Mouse (Mus musculus): Measurements from ENCODE around the gene 1700003F12Rik.

1700003F12Rik gene

DNA sequence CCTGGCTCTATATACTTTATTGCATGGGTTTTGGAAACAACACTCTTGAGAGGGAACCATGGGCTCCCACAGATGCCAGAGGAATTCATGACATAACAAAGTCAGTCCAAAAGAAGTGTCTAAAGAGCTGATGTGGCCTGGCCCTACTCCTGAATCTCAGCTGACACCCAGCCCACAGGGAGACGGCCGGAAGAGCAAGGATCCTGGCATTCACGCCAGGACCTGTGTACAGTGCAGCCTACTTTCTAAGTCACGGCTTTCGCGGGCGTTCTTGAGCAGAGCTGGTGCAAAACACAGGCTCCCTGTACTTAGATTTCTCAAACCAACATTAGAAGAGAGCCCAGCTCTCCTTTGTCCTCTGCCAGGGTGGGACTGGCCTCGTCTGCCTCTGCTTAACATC, 33.7 kb downstream of the 1700003F12Rik start:
- no peak for DNase-seq

DNA sequence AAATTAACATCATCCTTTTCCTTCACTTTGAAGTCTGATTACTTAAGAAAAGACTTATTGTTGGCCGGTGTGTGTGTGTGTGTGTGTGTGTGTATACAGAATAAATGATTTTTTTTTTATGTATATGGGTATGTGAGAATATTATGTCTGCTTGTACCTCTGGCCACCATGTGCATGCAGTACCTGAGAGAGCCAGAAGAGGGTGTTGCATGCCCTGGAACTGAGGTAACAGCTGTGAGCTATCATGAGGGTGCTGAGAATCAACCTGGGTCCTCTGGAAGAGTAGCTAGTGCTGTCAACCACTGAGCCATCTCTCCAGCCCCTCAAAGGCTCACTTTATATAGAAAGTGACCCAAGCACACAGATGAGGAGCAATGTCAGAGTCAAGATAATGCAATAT, 34.5 kb downstream of the 1700003F12Rik start:
- DNase-seq, result no peak

DNA sequence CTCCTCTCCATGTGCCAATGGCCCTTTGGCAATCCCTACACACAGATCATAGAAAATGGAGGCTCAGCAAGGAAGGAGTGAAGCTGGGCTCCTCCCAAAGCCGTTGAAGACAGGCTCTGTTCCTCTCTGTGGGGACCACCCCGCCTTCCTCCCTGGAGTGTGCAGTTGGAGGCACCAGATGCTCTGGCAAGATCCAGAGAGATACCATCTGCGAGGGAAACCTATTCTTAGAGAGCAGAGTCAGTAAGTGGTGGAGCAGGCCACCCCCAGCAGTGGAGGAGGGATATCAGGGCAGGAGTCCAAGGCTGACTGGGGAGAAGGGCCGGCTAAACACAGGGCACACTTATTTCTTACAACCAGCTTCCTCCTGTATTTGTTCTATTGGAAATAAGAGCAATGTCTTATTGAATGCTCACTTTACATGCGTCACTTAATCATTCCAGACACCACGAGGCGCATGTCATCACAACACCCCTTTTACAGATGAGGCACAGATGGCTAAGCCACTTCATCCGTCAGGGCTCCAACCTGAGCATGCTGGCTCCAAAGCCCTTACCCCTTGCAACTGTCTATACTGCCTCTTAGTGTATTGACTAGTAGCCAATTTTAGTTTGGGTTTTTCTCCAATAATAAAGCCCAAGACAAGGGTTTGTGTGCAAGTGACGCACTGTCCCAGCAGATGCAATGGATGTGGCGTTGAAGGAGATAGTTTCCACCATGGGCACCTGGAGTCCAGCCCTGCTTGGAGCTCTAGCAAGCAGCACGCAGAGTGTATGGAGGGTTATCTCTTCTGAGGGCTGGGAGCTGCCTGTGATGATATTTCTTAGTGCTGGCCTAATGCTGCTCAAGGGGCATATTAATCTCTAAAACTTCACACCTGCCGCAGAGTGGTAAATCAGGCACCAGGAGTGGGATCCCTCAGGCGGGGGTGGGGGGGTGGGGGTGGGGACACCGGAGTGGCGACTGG, 37.3 kb downstream of the 1700003F12Rik start:
- DNase-seq, result peak; percentile 77

DNA sequence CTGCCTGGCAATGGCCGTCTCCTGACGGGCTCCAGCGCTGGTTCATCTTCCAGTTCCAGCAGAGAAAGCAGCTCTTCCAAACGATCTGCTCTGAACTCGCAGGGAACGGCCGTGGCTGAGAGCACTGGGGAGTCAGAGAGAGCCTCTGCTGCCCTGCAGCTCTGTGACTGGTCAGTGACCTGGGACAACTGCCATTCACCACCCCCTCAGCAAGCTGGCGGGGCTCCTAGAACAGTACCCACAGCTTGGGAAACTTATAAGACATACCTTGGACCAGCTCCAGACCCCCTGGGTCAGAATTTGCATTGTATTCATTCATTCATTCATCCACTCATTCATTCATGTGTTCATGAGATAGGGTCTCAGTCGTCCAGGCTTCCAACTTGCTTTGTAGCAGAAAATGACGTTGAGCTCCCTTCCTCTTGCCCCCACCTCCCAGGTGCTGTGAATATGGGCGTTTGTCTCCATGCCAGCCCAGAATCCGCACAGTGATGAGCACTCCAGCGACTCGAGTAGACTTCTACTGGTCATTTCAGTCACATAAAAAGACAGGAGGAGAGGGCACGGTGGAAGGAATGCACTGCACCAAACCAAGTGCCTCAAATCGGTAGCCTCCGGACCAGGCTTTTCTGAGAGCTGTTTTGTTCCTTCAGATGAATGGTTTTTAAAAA, 38.2 kb downstream of the 1700003F12Rik start:
- DNase-seq, result peak; percentile 38

DNA sequence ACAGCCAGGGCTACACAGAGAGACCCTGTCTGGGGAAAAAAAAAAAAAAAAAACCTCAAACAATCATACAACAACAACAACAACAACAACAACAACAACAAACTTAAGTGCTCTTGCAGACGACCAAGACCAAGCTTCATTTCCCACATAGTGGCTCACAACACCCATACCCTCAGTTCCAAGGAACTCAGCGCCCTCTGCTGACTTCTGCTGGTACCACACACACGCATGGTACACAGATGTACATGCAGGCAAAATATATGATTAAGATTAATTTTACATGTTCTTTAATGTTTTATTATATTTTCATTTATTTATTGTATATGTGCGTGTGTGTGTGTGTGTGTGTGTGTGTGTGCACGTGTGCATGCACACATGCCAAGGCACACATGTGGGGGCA, 39.5 kb downstream of the 1700003F12Rik start:
- DNase-seq, result no peak

DNA sequence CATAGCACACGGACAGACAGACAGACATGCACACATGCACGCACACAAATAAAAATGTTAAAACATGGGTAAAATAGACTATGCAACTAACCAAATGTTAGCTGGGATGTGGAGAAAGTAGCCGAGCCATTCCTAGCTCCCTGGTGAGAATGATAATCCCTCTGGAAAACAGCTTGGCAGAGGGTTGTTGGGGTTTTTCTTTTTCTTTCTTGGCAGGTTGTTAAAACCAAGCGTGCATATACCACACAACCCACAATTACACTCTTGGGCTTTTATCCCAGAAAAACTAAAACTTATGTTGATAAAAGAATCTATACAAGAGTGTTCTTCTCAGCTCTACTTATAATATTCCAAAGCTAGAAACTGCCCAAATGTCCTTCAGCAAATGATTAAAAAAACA, 42.2 kb downstream of the 1700003F12Rik start:
- DNase-seq, result no peak

DNA sequence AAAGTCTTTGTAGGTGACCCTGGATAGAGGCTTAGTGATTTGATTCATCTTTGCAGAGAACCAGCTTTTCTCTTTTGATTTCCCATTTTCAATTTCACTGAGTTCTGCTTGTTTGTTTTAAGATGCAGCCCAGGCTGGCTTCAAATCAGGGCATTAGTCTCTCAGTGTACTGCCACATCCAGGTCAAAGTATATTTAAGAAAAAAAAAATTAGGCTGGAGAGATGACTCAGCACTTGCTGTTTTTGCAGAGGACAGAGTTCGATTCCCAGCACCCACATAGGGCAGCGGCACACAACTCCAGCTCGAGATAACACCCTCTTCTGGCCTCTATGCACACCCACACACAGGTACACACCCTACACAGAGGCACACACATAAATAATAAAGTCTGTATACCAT, 44.4 kb downstream of the 1700003F12Rik start:
- DNase-seq, result no peak

DNA sequence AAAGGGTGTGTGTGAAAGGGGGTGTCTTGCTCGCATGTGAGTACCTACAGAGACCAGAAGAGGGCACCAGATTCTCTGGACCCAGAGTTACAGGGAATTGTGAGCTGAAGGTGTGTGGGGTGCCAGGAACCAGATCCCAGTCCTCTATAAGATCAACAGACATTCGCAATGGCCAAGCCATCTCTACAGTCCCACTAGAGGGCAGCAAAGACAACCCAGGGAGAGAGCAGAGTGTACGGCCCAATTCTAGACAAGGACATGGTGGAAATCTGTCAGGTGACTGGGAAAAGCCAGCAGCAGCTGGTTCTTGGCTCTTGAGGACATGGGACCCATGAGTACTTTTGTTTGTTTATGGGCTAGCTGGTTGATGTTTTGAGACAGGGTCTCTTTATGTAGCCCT, 46.1 kb downstream of the 1700003F12Rik start:
- peak; percentile 23 for DNase-seq

DNA sequence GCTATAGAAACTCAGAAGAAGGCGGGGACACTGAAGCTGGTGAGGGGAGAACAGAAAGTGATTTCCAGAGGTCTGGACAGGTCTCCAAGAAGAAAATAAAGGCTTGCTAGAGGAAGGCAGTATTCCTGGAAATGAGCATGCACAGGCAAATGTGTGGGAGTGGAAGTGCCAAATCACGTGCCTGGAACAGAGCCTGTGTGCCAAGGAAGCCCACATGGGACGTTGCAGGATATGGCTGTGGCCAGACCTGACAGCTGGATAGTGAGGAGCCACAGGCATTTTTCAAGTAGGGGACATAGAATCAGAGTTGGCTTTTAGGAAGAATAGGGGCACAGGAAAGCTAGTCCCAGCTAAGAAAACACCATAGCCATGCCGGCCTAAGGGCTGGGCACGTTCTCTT, 48.9 kb downstream of the 1700003F12Rik start:
- no peak for DNase-seq

DNA sequence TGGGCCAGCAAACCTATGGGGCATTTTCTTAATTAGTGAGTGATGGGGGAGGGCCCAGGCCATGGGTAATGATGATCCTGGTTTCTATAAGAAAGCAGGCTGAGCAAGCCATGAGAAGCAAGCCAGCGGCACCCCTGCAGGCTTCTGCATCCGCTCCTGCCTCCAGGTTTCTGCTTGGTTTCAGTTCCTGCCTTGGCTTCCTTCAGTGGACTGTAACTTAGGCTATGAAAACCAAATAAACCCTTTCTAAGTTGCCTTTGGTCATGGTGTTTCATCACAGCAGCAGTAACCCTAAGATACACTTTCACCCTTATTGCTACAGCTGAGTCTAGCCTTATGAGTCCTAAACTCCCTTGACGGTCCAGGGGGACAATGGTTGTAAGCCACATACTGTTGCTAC, 50.5 kb downstream of the 1700003F12Rik start:
- DNase-seq, result no peak

Measured in cerebellum, adult 8-10 months (tissue).